Mouse (Mus musculus): ENCODE data around the gene Rara. TPM values are rescaled to one million over a fixed set of nuclear protein-coding genes. Genes with fewer than 3 reads are reported as not detected.

Rara gene
- total and polyA plus RNA-seq, 3 experiments = 12.1 to 13.7 TPM; not detected in 1

DNA sequence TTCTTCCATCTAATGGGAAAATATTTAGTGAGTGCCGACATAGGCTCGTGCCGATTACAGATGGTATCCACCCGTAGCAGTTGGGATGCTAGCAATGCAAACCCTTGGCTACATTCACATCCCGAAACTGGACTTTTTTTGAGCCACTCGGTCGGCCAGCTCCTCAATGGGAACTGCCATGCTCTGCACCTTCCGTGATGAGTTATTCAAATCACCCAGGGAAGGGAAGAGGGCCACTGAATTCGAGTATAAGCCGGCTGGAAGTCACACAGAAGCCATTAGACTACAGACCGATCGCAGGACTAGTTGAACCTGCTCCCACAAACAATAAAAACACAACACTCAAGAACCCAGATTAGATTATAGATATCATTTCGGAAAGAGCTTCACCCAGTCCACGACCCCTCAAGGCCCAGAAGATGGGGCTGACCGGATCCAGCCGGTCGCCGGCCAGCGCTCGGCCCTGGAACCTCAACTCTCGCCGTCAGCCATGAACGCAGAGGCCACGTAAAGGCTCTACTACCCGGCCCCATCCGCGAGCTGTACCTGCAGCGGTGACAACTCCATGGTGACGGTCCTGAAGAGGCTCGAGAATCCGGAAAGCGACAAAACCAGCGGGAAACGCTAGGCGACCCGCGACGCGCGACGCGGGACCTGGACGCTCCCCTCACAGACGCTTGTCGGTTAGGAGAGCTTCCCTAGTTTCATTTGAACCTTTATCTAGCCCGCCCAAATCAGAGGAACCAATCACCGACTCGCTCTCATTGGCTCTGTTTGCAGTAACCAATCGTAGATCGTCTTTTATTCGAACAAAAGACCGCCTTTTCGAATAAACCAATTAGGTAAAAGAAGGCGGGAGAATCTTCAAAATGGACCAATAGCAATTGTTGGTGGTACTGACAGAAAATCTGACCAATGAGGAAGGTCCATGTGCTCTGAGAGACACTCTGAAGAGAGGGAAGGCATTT, 96.2 kb downstream of the Rara start, which contains the start of gene Top2a:
Gene Top2a, minus strand, starts transcription at position 690 of the 968 bp plus-strand sequence.
- H3K4me3 ChIP-seq (ENCODE audit: control insufficient read depth in 1 of 2, insufficient read depth in 1 of 2, low read depth in 2 of 2, low read length in 2 of 2) = peak within 1 kb of the TSS; percentile 88 to 93
- no peaks in the 10 kb centered on the region for H3K27me3 ChIP-seq (ENCODE audit: control insufficient read depth in 1 of 2, insufficient read depth in 2 of 2, low read length in 2 of 2)
- peak within 1 kb of the TSS; percentile 88 for H3K27ac ChIP-seq (ENCODE audit: control insufficient read depth, low read depth, low read length)
- H3K9ac ChIP-seq (ENCODE audit: control insufficient read depth, low read depth, low read length, poor library complexity, severe bottlenecking) = peak within 1 kb of the TSS; percentile 97
- peak; percentile 99 for DNase-seq (ENCODE audit: low read depth, low spot score)
- H3K79me2 ChIP-seq (ENCODE audit: control insufficient read depth, insufficient read depth, low read length, poor library complexity) = peaks cover 37% of the 10 kb centered on the region
- peaks cover 0 to 11% of the 10 kb centered on the region in 2 experiments; a peak in 3 of 4 replicates for H3K4me1 ChIP-seq (ENCODE audit: control insufficient read depth in 1 of 2, insufficient read depth in 2 of 2, low read length in 2 of 2)
- H3K9me3 ChIP-seq (replicated peaks; ENCODE audit: insufficient read depth, low read length) = no peaks in the 10 kb centered on the region
- peaks cover 37 to 39% of the 10 kb centered on the region in 2 experiments for H3K36me3 ChIP-seq (ENCODE audit: control insufficient read depth in 1 of 2, insufficient read depth in 2 of 2, low read length in 2 of 2)
- TF ChIP-seq ZKSCAN1 (IDR thresholded peaks at IDR 0.05; ENCODE audit: low read depth, low read length) (no peak), POLR2AphosphoS2 (IDR thresholded peaks at IDR 0.05; ENCODE audit: low read length) (peak; percentile 97), CTCF (IDR thresholded peaks at IDR 0.05 in 2 of 3, conservative IDR thresholded peaks at IDR 0.05 in 1 of 3; ENCODE audit: control insufficient read depth in 1 of 3, insufficient read depth in 1 of 3, low read depth in 2 of 3, low read length in 3 of 3, poor library complexity in 1 of 3, severe bottlenecking in 1 of 3) (no peak), MAX (IDR thresholded peaks at IDR 0.05; ENCODE audit: low read length) (peak; percentile 94), UBTF (IDR thresholded peaks at IDR 0.05; ENCODE audit: borderline replicate concordance, insufficient read depth, low read depth, low read length) (no peak), MAZ (IDR thresholded peaks at IDR 0.05; ENCODE audit: low read depth, low read length) (no peak), NRF1 (IDR thresholded peaks at IDR 0.05; ENCODE audit: insufficient read depth, low read depth, low read length, poor library complexity, severe bottlenecking) (0 out of 2 replicates have a peak, but pooled peaks have one; percentile 16), GABPA (IDR thresholded peaks at IDR 0.05; ENCODE audit: low read depth, low read length) (peak; percentile 97; the same call in 1 of the 2 replicates), E2F4 (IDR thresholded peaks at IDR 0.05; ENCODE audit: borderline replicate concordance, low read depth, low read length) (peak; percentile 99), TBP (IDR thresholded peaks at IDR 0.05; ENCODE audit: low read depth, low read length) (peak; percentile 98), EP300 (IDR thresholded peaks at IDR 0.05; ENCODE audit: low read depth in 1 of 2, low read length in 2 of 2) (peak in 1 of 2 experiments; percentile 29; a peak in 1 of 4 replicates), POLR2A (IDR thresholded peaks at IDR 0.05; ENCODE audit: control insufficient read depth in 1 of 2, insufficient read depth in 1 of 2, low read depth in 1 of 2, low read length in 2 of 2, poor library complexity in 1 of 2) (peak; percentile 94 to 99), CHD2 (IDR thresholded peaks at IDR 0.05; ENCODE audit: low read length) (peak; percentile 98), TAL1 (IDR thresholded peaks at IDR 0.05; ENCODE audit: low read length) (no peak), MEF2A (IDR thresholded peaks at IDR 0.05; ENCODE audit: extremely low read depth, insufficient replicate concordance, low read depth, low read length, poor library complexity, severe bottlenecking) (no peak), BHLHE40 (IDR thresholded peaks at IDR 0.05; ENCODE audit: borderline replicate concordance, low read depth, low read length) (no peak), USF2 (IDR thresholded peaks at IDR 0.05; ENCODE audit: borderline replicate concordance in 1 of 2, insufficient read depth in 1 of 2, low read depth in 1 of 2, low read length in 2 of 2) (no peak), KAT2A (conservative IDR thresholded peaks at IDR 0.05; ENCODE audit: low read depth, low read length) (peak; percentile 85), ETS1 (IDR thresholded peaks at IDR 0.05; ENCODE audit: low read depth, low read length) (no peak; the same call in 1 of the 2 replicates), ZNF384 (IDR thresholded peaks at IDR 0.05; ENCODE audit: low read depth, low read length) (no peak), SMC3 (IDR thresholded peaks at IDR 0.05; ENCODE audit: low read depth, low read length) (no peak), MYB (IDR thresholded peaks at IDR 0.05; ENCODE audit: low read depth, low read length) (no peak), CHD1 (IDR thresholded peaks at IDR 0.05; ENCODE audit: low read depth, low read length) (peak; percentile 71; the same call in 1 of the 2 replicates), MYC (IDR thresholded peaks at IDR 0.05; ENCODE audit: low read depth, low read length) (peak; percentile 99), MXI1 (IDR thresholded peaks at IDR 0.05; ENCODE audit: low read depth, low read length) (peak; percentile 81), NELFE (IDR thresholded peaks at IDR 0.05; ENCODE audit: low read depth, low read length) (peak; percentile 100), ZC3H11A (IDR thresholded peaks at IDR 0.05; ENCODE audit: low read depth, low read length) (no peak), JUND (IDR thresholded peaks at IDR 0.05; ENCODE audit: low read depth, low read length) (no peak; the same call in 1 of the 2 replicates), POLR2AphosphoS5 (IDR thresholded peaks at IDR 0.05; ENCODE audit: borderline replicate concordance, low read depth, low read length) (peak; percentile 86; the same call in 1 of the 2 replicates), HCFC1 (IDR thresholded peaks at IDR 0.05; ENCODE audit: low read depth, low read length) (peak; percentile 83), USF1 (IDR thresholded peaks at IDR 0.05; ENCODE audit: low read depth, low read length) (no peak), TCF12 (IDR thresholded peaks at IDR 0.05; ENCODE audit: low read depth, low read length) (peak; percentile 55), SIN3A (IDR thresholded peaks at IDR 0.05; ENCODE audit: low read length) (peak; percentile 97), GATA1 (IDR thresholded peaks at IDR 0.05; ENCODE audit: low read depth, low read length) (peak; percentile 95)
